Mouse (Mus musculus) ES-E14 (cell line): ENCODE measurements around the gene Cnih2.

Experiments used
- CHD2 ChIP-seq: IDR thresholded peaks from 2 replicates; pipeline ENCODE4 v1.6.1; 2014; ENCODE audit warnings: mild to moderate bottlenecking, low read depth, low read length, inconsistent platforms
- HCFC1 ChIP-seq: IDR thresholded peaks from 2 replicates; pipeline ENCODE4 v1.6.1; 2012; ENCODE audit warnings: low read length, inconsistent platforms, borderline replicate concordance; ENCODE audit not compliant: insufficient read depth
- MAFK ChIP-seq: IDR thresholded peaks from 2 replicates; pipeline ENCODE4 v1.6.1; 2014; ENCODE audit warnings: mild to moderate bottlenecking, low read depth, low read length, inconsistent platforms; ENCODE audit not compliant: insufficient read depth
- ZC3H11A ChIP-seq: IDR thresholded peaks from 2 replicates; pipeline ENCODE4 v1.6.1; 2012; ENCODE audit warnings: low read depth, mild to moderate bottlenecking, inconsistent platforms, low read length, borderline replicate concordance
- ZNF384 ChIP-seq: IDR thresholded peaks from 2 replicates; pipeline ENCODE4 v1.6.1; 2012; ENCODE audit warnings: low read depth, low read length, inconsistent platforms

DNA sequence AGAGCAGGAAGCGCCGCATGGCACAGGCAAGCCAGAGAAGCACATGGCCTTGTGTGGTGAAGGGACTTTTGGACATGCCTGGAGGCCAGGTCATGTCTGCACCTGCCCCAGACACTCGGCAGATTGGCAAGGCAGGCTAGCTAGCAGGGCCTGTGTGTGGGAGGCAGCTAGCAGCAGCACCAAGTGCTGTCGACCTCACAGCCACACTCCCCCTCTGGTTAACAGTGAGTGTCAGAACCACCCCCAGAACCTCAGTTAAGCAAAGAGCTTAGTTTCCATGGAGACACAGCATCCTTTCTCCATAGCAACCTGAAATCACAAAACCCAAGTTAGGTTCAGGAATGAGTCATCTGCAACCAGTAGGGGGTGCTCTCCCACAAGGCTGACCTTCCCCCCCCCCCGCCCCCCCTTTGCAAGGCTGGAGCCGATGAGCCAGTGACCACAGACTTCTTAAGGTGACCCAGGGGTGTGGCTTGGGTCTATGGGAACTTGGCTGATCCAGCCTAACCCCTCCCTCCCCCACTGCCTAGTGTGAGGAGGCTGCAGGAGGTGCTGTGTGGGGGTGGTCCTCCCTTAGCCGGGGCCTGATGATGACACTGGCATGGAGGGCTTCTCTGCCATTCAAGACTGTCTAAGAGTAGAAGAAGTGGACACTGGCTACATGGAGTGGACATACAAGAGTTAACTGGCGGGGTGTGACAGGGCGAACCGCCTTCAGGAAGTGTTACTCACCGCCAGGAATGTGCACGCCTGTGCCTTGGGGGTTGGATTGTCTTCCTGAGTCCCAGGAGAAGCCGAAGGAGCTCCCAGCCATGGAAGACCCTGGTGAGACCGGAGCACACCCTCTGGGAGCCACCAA, 48.0 kb downstream of the Cnih2 start, which contains the start of gene Rin1:
- TF ChIP-seq ZNF384 (no peak), ZC3H11A (no peak), HCFC1 (no peak), CHD2 (no peak), MAFK (no peak)
